Comparison of ENCODE assay signal across 25 mouse cellular contexts in the genomic region with DNA sequence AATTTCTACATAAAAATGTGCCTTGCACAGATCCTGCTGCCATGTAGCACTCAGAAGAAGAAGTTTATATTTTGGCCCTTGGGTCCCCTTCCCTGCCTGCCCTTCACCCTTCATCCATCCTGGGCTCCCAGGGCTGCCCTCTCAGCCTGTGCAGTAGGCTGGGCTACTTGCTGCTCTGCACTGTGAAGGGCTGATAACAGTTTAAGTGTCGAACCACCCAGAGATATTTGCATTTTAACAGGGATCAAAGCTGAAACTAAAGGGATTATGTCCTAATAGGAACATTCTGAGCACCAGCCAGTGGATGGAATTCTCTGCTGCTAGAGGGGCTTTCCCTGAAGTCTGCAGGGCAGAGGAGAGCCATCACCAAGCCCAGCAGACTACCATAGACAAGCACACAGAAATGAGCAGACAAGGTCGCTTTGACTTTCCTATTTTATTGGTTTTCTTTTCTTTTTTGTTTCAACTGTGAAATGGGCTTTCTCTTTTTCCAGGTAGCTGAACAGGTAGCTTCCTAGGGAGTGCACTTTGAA. TPM values are rescaled to one million over a fixed set of nuclear protein-coding genes. Genes with fewer than 3 reads are reported as not detected.
DNase-seq lines count a peak whose midpoint lies in the region; ATAC-seq and TF ChIP-seq lines count a peak whose summit lies in the region.
"Had no signal": no experiment of that assay in that cellular context is flagged by ENCODE, and none has a peak within 500 bp of the region (broad histone marks: within the 10 kb centered on the region; RNA-seq: fewer than 3 reads in every experiment).

No protein-coding gene starts in this region.

- H3K4me2 ChIP-seq in hindbrain, embryonic 15.5 days: no peak overlapping the region
- H3K4me2 ChIP-seq in hindbrain, embryonic 11.5 days (replicated peaks; ENCODE audit: low read depth, low read length): no peak overlapping the region
- H3K4me2 ChIP-seq in midbrain, embryonic 13.5 days (replicated peaks): peak overlapping the region; percentile 23; the same call in 1 of the 2 replicates
- H3K4me2 ChIP-seq in midbrain, postnatal 0 days (ENCODE audit: low read depth, low read length, poor library complexity, severe bottlenecking): no peak overlapping the region
- no peak overlapping the region for H3K4me2 ChIP-seq in forebrain, embryonic 11.5 days (ENCODE audit: low read depth, low read length, severe bottlenecking)
- H3K4me2 ChIP-seq: embryonic facial prominence, embryonic 12.5 days; forebrain, embryonic 13.5 days; heart, embryonic 12.5 days had no signal

- no peak overlapping the region for H3K4me3 ChIP-seq in hindbrain, embryonic 15.5 days
- no peak overlapping the region for H3K4me3 ChIP-seq in hindbrain, embryonic 11.5 days (ENCODE audit: low read depth, low read length)
- no peak overlapping the region for H3K4me3 ChIP-seq in midbrain, embryonic 13.5 days (replicated peaks)
- no peak overlapping the region for H3K4me3 ChIP-seq in midbrain, postnatal 0 days (ENCODE audit: low read depth, low read length)
- no peak overlapping the region for H3K4me3 ChIP-seq in forebrain, embryonic 11.5 days (ENCODE audit: low read depth, low read length)
- H3K4me3 ChIP-seq: embryonic facial prominence, embryonic 12.5 days; forebrain, embryonic 13.5 days; heart, embryonic 12.5 days had no signal

- WGBS in hindbrain, embryonic 15.5 days: 36% methylated on average over 2 of the region's 2 CpGs
- WGBS in hindbrain, embryonic 11.5 days: 43% methylated on average over 2 of the region's 2 CpGs
- 22% methylated on average over 2 of the region's 2 CpGs for WGBS in midbrain, embryonic 13.5 days
- WGBS in midbrain, postnatal 0 days: 14% methylated on average over 2 of the region's 2 CpGs
- 28% methylated on average over 2 of the region's 2 CpGs for WGBS in forebrain, embryonic 11.5 days

- TF ChIP-seq POLR2A in brain, embryonic 14.5 days (IDR thresholded peaks at IDR 0.05; ENCODE audit: borderline replicate concordance, extremely low read depth, insufficient read depth, insufficient read length, poor library complexity, severe bottlenecking): no peak

- H3K27me3 ChIP-seq in hindbrain, embryonic 15.5 days: no peaks in the 10 kb centered on the region
- H3K27me3 ChIP-seq in hindbrain, embryonic 11.5 days (ENCODE audit: control insufficient read depth, insufficient read depth, low read length): no peaks in the 10 kb centered on the region
- peaks cover 8% of the 10 kb centered on the region; the same call in 1 of the 2 replicates for H3K27me3 ChIP-seq in midbrain, embryonic 13.5 days
- no peaks in the 10 kb centered on the region; the same call in 1 of the 2 replicates for H3K27me3 ChIP-seq in midbrain, postnatal 0 days (ENCODE audit: insufficient read depth, low read length)
- no peaks in the 10 kb centered on the region for H3K27me3 ChIP-seq in forebrain, embryonic 11.5 days (ENCODE audit: control insufficient read depth, insufficient read depth, low read length)
- H3K27me3 ChIP-seq: forebrain, embryonic 13.5 days; heart, embryonic 12.5 days had no signal

- H3K9ac ChIP-seq in hindbrain, embryonic 15.5 days: no peak overlapping the region
- H3K9ac ChIP-seq in hindbrain, embryonic 11.5 days (ENCODE audit: low read depth, low read length): no peak overlapping the region
- no peak overlapping the region for H3K9ac ChIP-seq in midbrain, embryonic 13.5 days (replicated peaks)
- H3K9ac ChIP-seq in midbrain, postnatal 0 days (replicated peaks; ENCODE audit: low read length, poor library complexity, severe bottlenecking): no peak overlapping the region
- H3K9ac ChIP-seq in forebrain, embryonic 11.5 days (ENCODE audit: low read length): no peak overlapping the region
- H3K9ac ChIP-seq: embryonic facial prominence, embryonic 12.5 days; forebrain, embryonic 13.5 days; forebrain, postnatal 0 days; heart, embryonic 12.5 days had no signal

- H3K4me1 ChIP-seq in hindbrain, embryonic 15.5 days (replicated peaks): peaks cover 4% of the 10 kb centered on the region; the same call in 1 of the 2 replicates
- no peaks in the 10 kb centered on the region for H3K4me1 ChIP-seq in hindbrain, embryonic 11.5 days (replicated peaks; ENCODE audit: control insufficient read depth, insufficient read depth, low read length)
- peaks cover 24% of the 10 kb centered on the region for H3K4me1 ChIP-seq in midbrain, embryonic 13.5 days (replicated peaks)
- peaks cover 3% of the 10 kb centered on the region; the same call in 1 of the 2 replicates for H3K4me1 ChIP-seq in midbrain, postnatal 0 days (ENCODE audit: insufficient read depth, low read length)
- H3K4me1 ChIP-seq in forebrain, embryonic 11.5 days (replicated peaks; ENCODE audit: control insufficient read depth, insufficient read depth, low read length): no peaks in the 10 kb centered on the region

- no peaks in the 10 kb centered on the region for H3K9me3 ChIP-seq in hindbrain, embryonic 15.5 days
- no peaks in the 10 kb centered on the region for H3K9me3 ChIP-seq in hindbrain, embryonic 11.5 days (ENCODE audit: control insufficient read depth, low read length)
- H3K9me3 ChIP-seq in midbrain, embryonic 13.5 days: no peaks in the 10 kb centered on the region
- H3K9me3 ChIP-seq in midbrain, postnatal 0 days (ENCODE audit: low read length): no peaks in the 10 kb centered on the region
- H3K9me3 ChIP-seq in forebrain, embryonic 11.5 days (ENCODE audit: control insufficient read depth, low read length): no peaks in the 10 kb centered on the region
- H3K9me3 ChIP-seq: embryonic facial prominence, embryonic 12.5 days; forebrain, embryonic 13.5 days; heart, embryonic 12.5 days had no signal

- DNase-seq in hindbrain, embryonic 11.5 days (ENCODE audit: low spot score): no peak
- peak; percentile 66 for DNase-seq in brain, embryonic 14.5 days (ENCODE audit: low read depth)
- DNase-seq in midbrain, postnatal 0 days (ENCODE audit: low spot score): no peak
- DNase-seq in forebrain, embryonic 11.5 days (ENCODE audit: low spot score): no peak
- DNase-seq: adrenal gland, adult 8-10 months; adrenal gland, postnatal 36 days; cerebellum, adult 11-12 months; cerebellum, adult 9-10 months; cerebellum, postnatal 25 days; forebrain, postnatal 0 days; gastrocnemius, postnatal 14 days; heart, postnatal 36 days had no signal

- H3K27ac ChIP-seq in hindbrain, embryonic 15.5 days (replicated peaks): 0 out of 2 replicates have a peak overlapping the region, but pooled peaks have one; percentile 10
- no peak overlapping the region for H3K27ac ChIP-seq in hindbrain, embryonic 11.5 days (ENCODE audit: low read depth, low read length)
- peak overlapping the region; percentile 60; the same call in 1 of the 2 replicates for H3K27ac ChIP-seq in midbrain, embryonic 13.5 days
- no peak overlapping the region for H3K27ac ChIP-seq in midbrain, postnatal 0 days (ENCODE audit: low read depth, low read length)
- H3K27ac ChIP-seq in forebrain, embryonic 11.5 days (ENCODE audit: low read depth, low read length): no peak overlapping the region
- H3K27ac ChIP-seq: embryonic facial prominence, embryonic 12.5 days; forebrain, embryonic 13.5 days had no signal

- ATAC-seq in hindbrain, embryonic 15.5 days (ENCODE audit: low FRiP score, low read depth): no peak
- ATAC-seq in hindbrain, embryonic 11.5 days (ENCODE audit: low FRiP score): no peak
- peak; percentile 91 for ATAC-seq in midbrain, embryonic 13.5 days
- ATAC-seq in midbrain, postnatal 0 days (ENCODE audit: low FRiP score): 0 out of 2 replicates have a peak, but pooled peaks have one; percentile 44
- no peak for ATAC-seq in forebrain, embryonic 11.5 days (replicated peaks; ENCODE audit: low FRiP score)
- no peak for ATAC-seq in erythroblast, adult 5-6 weeks (replicated peaks; ENCODE audit: low FRiP score, poor library complexity, severe bottlenecking)
- ATAC-seq: forebrain, embryonic 13.5 days; forebrain, postnatal 0 days; inflammation-experienced regulatory T-cells, adult 6 months; intestine, postnatal 0 days had no signal

- TF ChIP-seq CTCF in brain, embryonic 14.5 days (IDR thresholded peaks at IDR 0.05; ENCODE audit: borderline replicate concordance, extremely low read depth, insufficient read depth, insufficient read length): no peak
- no peak for TF ChIP-seq CTCF in midbrain, postnatal 0 days (IDR thresholded peaks at IDR 0.05)

- no peaks in the 10 kb centered on the region for H3K36me3 ChIP-seq in hindbrain, embryonic 15.5 days
- no peaks in the 10 kb centered on the region for H3K36me3 ChIP-seq in hindbrain, embryonic 11.5 days (ENCODE audit: control insufficient read depth, insufficient read depth, low read length)
- H3K36me3 ChIP-seq in midbrain, embryonic 13.5 days: no peaks in the 10 kb centered on the region
- H3K36me3 ChIP-seq in midbrain, postnatal 0 days (ENCODE audit: insufficient read depth, low read length): no peaks in the 10 kb centered on the region
- H3K36me3 ChIP-seq in forebrain, embryonic 11.5 days (ENCODE audit: control insufficient read depth, insufficient read depth, low read length): no peaks in the 10 kb centered on the region
- H3K36me3 ChIP-seq: embryonic facial prominence, embryonic 12.5 days; heart, embryonic 12.5 days had no signal

RNA-seq across cellular contexts. Expression of gene A830031A19Rik, which starts 58.1 kb away (rescaled TPM):
- polyA plus RNA-seq in hindbrain, embryonic 15.5 days (2015; fragmentation: Nextera tagmentation; extraction: Ambion mirVana): not detected in 2 replicates
- not detected in 2 replicates for polyA plus RNA-seq in hindbrain, embryonic 11.5 days (2014; fragmentation: Nextera tagmentation; extraction: Ambion mirVana)
- polyA plus RNA-seq in brain, embryonic 14.5 days (2012; rRNA removed): 0.15 and 0.16 TPM in 2 replicates
- polyA plus RNA-seq in midbrain, embryonic 13.5 days (2015; fragmentation: Nextera tagmentation; extraction: Ambion mirVana): not detected in 2 replicates
- total RNA-seq in midbrain, postnatal 0 days (2014; rRNA removed): not detected in 2 replicates
- polyA plus RNA-seq in midbrain, postnatal 0 days (2015; fragmentation: Nextera tagmentation; extraction: Ambion mirVana): 0.38 TPM in 1 of 2 replicates, not detected in the other
- not detected in 2 replicates for polyA plus RNA-seq in forebrain, embryonic 11.5 days (2014; fragmentation: Nextera tagmentation; extraction: Ambion mirVana)
- not detected in 2 replicates for total RNA-seq in erythroblast, adult 5-6 weeks (2015; ENCODE audit: low replicate concordance)
- total RNA-seq in erythroblast, adult 5-6 weeks (2017; ENCODE audit: low replicate concordance): 4.0 TPM in 1 of 2 replicates, not detected in the other
- total RNA-seq: adrenal gland, adult 8-10 months; adrenal gland, postnatal 36 days; ES-E14; forebrain, postnatal 0 days; gastrocnemius, adult 18-20 months; gastrocnemius, postnatal 14 days; granulocyte monocyte progenitor cell, adult 5-6 weeks; heart, adult 8-10 months; heart, postnatal 36 days had no signal
- polyA plus RNA-seq: embryonic facial prominence, embryonic 12.5 days; forebrain, embryonic 13.5 days; heart, embryonic 12.5 days; heart, postnatal 0 days; inflammation-experienced regulatory T-cells, adult 6 months; intestine, postnatal 0 days had no signal

Comparison
In these comparisons a context has a peak if more than half of its experiments do, and no peak if none do; other contexts are left out.
1. H3K27ac ChIP-seq: peak in hindbrain, embryonic 15.5 days (single experiment) and midbrain, embryonic 13.5 days (single experiment); none in hindbrain, embryonic 11.5 days (single experiment), midbrain, postnatal 0 days (single experiment) and forebrain, embryonic 11.5 days (single experiment).
2. ATAC-seq: peak in midbrain, embryonic 13.5 days (single experiment) and midbrain, postnatal 0 days (single experiment); none in hindbrain, embryonic 15.5 days (single experiment), hindbrain, embryonic 11.5 days (single experiment), forebrain, embryonic 11.5 days (single experiment) and erythroblast, adult 5-6 weeks (single experiment).